Mouse (Mus musculus): ENCODE data around the gene Paqr7. TPM values are rescaled to one million over a fixed set of nuclear protein-coding genes. Genes with fewer than 3 reads are reported as not detected.

Paqr7 gene
- total and polyA plus RNA-seq, 3 experiments = 9.2 to 14.8 (median 10.3) TPM

DNA sequence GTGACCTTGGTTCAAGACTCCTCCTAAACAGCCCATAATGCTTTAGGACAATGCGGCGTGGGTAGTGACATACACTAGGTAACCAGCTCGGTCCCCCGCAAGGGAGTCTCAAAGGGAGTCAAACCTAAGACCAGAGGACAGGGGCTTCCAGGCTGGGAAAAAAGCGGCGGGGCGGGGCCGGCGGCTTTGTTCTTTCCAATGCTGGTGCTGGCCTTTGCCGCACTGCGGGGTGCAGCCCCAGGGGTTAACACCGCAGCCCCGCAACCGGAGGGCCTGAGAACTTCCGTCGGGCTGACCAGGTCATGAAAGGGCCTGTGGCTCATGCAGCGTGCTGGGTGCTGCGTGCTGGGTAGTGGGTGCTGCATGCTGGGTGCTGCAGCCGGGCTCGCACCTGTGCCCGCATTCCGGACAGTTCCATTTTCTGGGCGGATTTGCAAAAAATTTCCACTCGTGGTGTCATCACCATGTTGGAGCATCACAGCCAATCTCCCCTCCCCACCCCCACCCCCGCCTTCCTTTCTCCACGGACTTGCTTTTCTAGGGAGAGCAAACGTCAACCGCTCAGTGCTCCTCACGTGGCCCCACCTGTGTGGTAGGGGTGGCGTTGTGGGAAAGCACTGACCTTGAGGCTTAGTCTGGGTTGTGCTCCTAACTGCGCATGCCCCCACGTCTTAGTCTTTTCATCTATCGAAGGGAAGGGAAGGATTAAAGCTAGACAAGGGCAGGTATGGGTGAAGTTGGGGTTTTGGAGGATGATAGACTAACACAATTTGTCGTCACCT lies 42.7 kb upstream of the Paqr7 start:
- DNase-seq (ENCODE audit: low spot score) (no peak), ATAC-seq (ENCODE audit: extremely low read depth, insufficient number of reproducible peaks, low FRiP score, poor library complexity, severe bottlenecking) (no peak)
- Histone ChIP-seq H3K4me3 (ENCODE audit: low read depth, low read length) (no peak overlapping the region), H3K4me1 (ENCODE audit: insufficient read depth, low read depth, low read length) (peaks cover 8% of the 10 kb centered on the region), H3K36me3 (replicated peaks) (no peaks in the 10 kb centered on the region), H3K9me3 (replicated peaks) (no peaks in the 10 kb centered on the region), H3K27me3 (ENCODE audit: insufficient read depth, low read length) (peaks cover 68% of the 10 kb centered on the region)
- no peak for TF ChIP-seq POLR2AphosphoS5 (IDR thresholded peaks at IDR 0.05; ENCODE audit: insufficient replicate concordance, low read depth, low read length)
- TF ChIP-seq TAL1 (conservative IDR thresholded peaks at IDR 0.05; ENCODE audit: low read depth, low read length) = no peak
- TF ChIP-seq GATA1 (IDR thresholded peaks at IDR 0.05; ENCODE audit: borderline replicate concordance, low read length) = no peak
- no peak for TF ChIP-seq CTCF (IDR thresholded peaks at IDR 0.05; ENCODE audit: low read depth, low read length)
- TF ChIP-seq GATA2 (IDR thresholded peaks at IDR 0.05; ENCODE audit: borderline replicate concordance, low read depth, low read length) = no peak

DNA sequence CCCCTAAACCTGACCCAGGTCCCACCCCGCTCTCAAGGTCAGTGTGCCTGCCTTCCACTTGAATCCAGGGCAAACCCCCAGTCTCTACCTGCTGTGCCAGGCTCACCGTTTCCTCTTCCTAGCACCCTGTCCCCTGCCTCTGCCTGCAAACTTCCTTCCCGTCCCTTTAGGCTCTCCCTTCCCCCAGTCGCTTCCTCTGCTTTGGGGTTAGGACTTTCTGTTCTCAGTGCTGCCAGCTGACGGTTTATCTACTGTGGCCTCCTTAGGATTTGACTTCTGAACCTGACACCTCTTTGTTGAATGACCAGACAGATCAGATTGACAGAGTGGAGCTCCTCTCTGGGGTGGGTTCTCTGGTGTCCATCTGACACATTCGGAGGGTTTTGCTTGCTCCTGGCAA lies 41.2 kb upstream of the Paqr7 start:
- H3K36me3 ChIP-seq (replicated peaks) = no peaks in the 10 kb centered on the region
- H3K9me3 ChIP-seq (replicated peaks) = no peaks in the 10 kb centered on the region
- no peak overlapping the region for H3K4me3 ChIP-seq (ENCODE audit: low read depth, low read length)
- no peak for ATAC-seq (ENCODE audit: extremely low read depth, insufficient number of reproducible peaks, low FRiP score, poor library complexity, severe bottlenecking)
- H3K4me1 ChIP-seq (ENCODE audit: insufficient read depth, low read depth, low read length) = peaks cover 11% of the 10 kb centered on the region
- DNase-seq (ENCODE audit: low spot score) = no peak
- TF ChIP-seq TAL1 (conservative IDR thresholded peaks at IDR 0.05; ENCODE audit: low read depth, low read length) (no peak), GATA1 (IDR thresholded peaks at IDR 0.05; ENCODE audit: borderline replicate concordance, low read length) (no peak), CTCF (IDR thresholded peaks at IDR 0.05; ENCODE audit: low read depth, low read length) (no peak), GATA2 (IDR thresholded peaks at IDR 0.05; ENCODE audit: borderline replicate concordance, low read depth, low read length) (no peak), POLR2AphosphoS5 (IDR thresholded peaks at IDR 0.05; ENCODE audit: insufficient replicate concordance, low read depth, low read length) (no peak)
- H3K27me3 ChIP-seq (ENCODE audit: insufficient read depth, low read length) = peaks cover 65% of the 10 kb centered on the region

DNA sequence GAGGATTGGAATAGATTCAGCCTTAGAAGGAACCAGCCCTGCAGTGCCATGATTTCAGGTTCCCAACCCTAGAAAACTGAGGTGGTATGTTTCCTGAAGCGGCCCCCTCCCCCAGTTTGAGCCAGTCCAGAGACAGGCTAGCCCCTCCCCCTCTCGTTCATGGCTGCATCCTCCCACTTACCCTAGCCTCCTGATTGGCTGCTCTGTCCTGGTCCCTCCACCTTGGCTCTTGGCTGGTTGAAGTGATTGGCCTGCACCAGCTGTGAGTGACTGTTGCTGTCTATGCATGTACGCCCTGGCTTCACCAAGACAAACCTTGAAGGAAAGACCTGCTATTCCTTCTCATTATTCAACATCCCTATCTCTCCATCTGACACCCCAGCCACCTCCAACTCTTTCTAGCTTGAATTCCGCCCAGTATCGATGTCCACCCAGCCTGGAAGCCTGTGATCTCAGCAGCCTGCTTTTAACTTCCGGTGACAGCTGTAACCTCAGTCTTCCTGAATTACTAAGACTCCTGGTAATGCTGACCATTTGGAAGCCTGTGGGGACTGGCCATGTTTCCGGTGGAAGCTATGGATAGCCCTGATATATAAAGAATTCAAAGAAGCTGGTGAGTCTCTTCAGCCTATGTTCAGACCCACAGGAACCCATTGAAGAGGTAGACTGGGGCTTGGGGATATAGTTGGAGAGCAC lies 39.2 kb upstream of the Paqr7 start:
- H3K4me3 ChIP-seq (ENCODE audit: low read depth, low read length) = no peak overlapping the region

DNA sequence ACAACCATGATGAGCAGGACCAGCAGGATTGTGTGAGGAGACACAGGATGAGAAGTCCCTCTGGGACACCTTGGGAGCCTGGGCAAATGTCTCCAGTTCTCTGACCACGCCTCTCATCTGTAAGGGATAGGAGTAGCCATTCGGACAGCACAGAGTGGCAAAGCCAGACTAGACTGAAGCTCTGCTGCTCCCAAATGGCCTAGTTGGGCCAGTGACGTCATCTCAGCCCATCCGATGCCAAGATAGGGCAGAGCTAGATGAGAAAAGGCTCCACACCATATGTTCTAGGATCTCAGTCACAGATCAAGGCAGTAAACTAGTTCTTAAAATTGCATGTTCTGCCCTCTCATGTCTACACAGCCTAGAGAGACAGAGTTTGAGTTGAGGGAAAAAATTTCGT lies 37.6 kb upstream of the Paqr7 start:
- Histone ChIP-seq H3K4me3 (ENCODE audit: low read depth, low read length) (no peak overlapping the region), H3K27me3 (ENCODE audit: insufficient read depth, low read length) (peaks cover 69% of the 10 kb centered on the region), H3K36me3 (replicated peaks) (no peaks in the 10 kb centered on the region), H3K9me3 (replicated peaks) (no peaks in the 10 kb centered on the region), H3K4me1 (ENCODE audit: insufficient read depth, low read depth, low read length) (peaks cover 18% of the 10 kb centered on the region)
- TF ChIP-seq GATA1 (IDR thresholded peaks at IDR 0.05; ENCODE audit: borderline replicate concordance, low read length) = no peak
- no peak for TF ChIP-seq TAL1 (conservative IDR thresholded peaks at IDR 0.05; ENCODE audit: low read depth, low read length)
- no peak for TF ChIP-seq POLR2AphosphoS5 (IDR thresholded peaks at IDR 0.05; ENCODE audit: insufficient replicate concordance, low read depth, low read length)
- TF ChIP-seq CTCF (IDR thresholded peaks at IDR 0.05; ENCODE audit: low read depth, low read length) = no peak
- no peak for TF ChIP-seq GATA2 (IDR thresholded peaks at IDR 0.05; ENCODE audit: borderline replicate concordance, low read depth, low read length)
- ATAC-seq (ENCODE audit: extremely low read depth, insufficient number of reproducible peaks, low FRiP score, poor library complexity, severe bottlenecking) (no peak), DNase-seq (ENCODE audit: low spot score) (no peak)

More for the DNA sequence above, 39.2 kb upstream of the Paqr7 start:
- ATAC-seq (ENCODE audit: extremely low read depth, insufficient number of reproducible peaks, low FRiP score, poor library complexity, severe bottlenecking) (no peak), DNase-seq (ENCODE audit: low spot score) (no peak)
- Histone ChIP-seq H3K9me3 (replicated peaks) (no peaks in the 10 kb centered on the region), H3K4me1 (ENCODE audit: insufficient read depth, low read depth, low read length) (peaks cover 15% of the 10 kb centered on the region), H3K36me3 (replicated peaks) (no peaks in the 10 kb centered on the region), H3K27me3 (ENCODE audit: insufficient read depth, low read length) (peaks cover 75% of the 10 kb centered on the region)
- TF ChIP-seq GATA1 (IDR thresholded peaks at IDR 0.05; ENCODE audit: borderline replicate concordance, low read length) = no peak
- TF ChIP-seq POLR2AphosphoS5 (IDR thresholded peaks at IDR 0.05; ENCODE audit: insufficient replicate concordance, low read depth, low read length) = no peak
- no peak for TF ChIP-seq GATA2 (IDR thresholded peaks at IDR 0.05; ENCODE audit: borderline replicate concordance, low read depth, low read length)
- TF ChIP-seq CTCF (IDR thresholded peaks at IDR 0.05; ENCODE audit: low read depth, low read length) = no peak
- TF ChIP-seq TAL1 (conservative IDR thresholded peaks at IDR 0.05; ENCODE audit: low read depth, low read length) = no peak

DNA sequence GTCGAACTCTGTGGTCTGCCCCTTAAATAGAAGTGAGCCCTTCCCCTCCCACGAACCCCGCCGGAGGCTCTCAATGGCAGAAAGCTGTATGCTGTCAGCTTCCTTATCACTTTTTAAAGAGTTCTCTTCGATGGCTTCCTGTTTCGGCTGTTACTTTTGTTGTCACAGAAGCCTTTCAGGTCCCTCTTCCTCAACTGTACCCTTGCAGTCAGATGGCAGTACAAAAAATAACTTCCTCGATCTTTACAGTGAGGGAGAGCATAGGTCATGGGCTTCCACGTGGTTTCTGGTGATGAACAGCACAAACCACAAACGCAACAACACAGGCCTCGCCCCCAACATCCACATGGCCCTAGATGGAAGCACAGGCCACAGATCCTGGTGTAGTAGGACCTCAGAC lies 36.2 kb upstream of the Paqr7 start:
- DNase-seq (ENCODE audit: low spot score) = no peak
- no peaks in the 10 kb centered on the region for H3K36me3 ChIP-seq (replicated peaks)
- no peak for ATAC-seq (ENCODE audit: extremely low read depth, insufficient number of reproducible peaks, low FRiP score, poor library complexity, severe bottlenecking)
- peaks cover 16% of the 10 kb centered on the region for H3K4me1 ChIP-seq (ENCODE audit: insufficient read depth, low read depth, low read length)
- TF ChIP-seq GATA2 (IDR thresholded peaks at IDR 0.05; ENCODE audit: borderline replicate concordance, low read depth, low read length) (no peak), POLR2AphosphoS5 (IDR thresholded peaks at IDR 0.05; ENCODE audit: insufficient replicate concordance, low read depth, low read length) (no peak), CTCF (IDR thresholded peaks at IDR 0.05; ENCODE audit: low read depth, low read length) (no peak), GATA1 (IDR thresholded peaks at IDR 0.05; ENCODE audit: borderline replicate concordance, low read length) (no peak), TAL1 (conservative IDR thresholded peaks at IDR 0.05; ENCODE audit: low read depth, low read length) (no peak)
- no peaks in the 10 kb centered on the region for H3K9me3 ChIP-seq (replicated peaks)
- H3K4me3 ChIP-seq (ENCODE audit: low read depth, low read length) = no peak overlapping the region
- H3K27me3 ChIP-seq (ENCODE audit: insufficient read depth, low read length) = peaks cover 57% of the 10 kb centered on the region

DNA sequence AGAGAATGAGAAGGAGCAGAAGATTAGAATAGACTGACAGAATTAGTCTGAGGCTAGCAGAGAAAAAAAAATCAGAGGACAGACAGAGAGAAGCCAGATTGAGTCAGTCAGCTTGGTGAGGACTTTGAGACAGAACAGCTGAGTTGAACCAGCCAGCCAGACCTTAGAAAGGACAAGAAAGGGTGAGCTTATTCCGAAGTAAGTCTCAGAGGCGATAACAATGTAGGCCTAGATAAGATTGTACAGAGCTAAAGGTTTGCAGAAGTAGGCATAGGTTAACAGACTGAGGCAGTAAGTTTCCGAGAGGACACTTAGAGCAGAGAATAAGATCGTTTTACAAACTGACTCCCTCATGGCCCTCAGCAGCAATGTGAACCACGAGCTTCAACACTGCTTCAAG lies 35.2 kb upstream of the Paqr7 start:
- peaks cover 17% of the 10 kb centered on the region for H3K4me1 ChIP-seq (ENCODE audit: insufficient read depth, low read depth, low read length)

More for the DNA sequence above, 35.2 kb upstream of the Paqr7 start:
- no peaks in the 10 kb centered on the region for H3K36me3 ChIP-seq (replicated peaks)
- TF ChIP-seq POLR2AphosphoS5 (IDR thresholded peaks at IDR 0.05; ENCODE audit: insufficient replicate concordance, low read depth, low read length) (no peak), CTCF (IDR thresholded peaks at IDR 0.05; ENCODE audit: low read depth, low read length) (no peak), GATA2 (IDR thresholded peaks at IDR 0.05; ENCODE audit: borderline replicate concordance, low read depth, low read length) (no peak), GATA1 (IDR thresholded peaks at IDR 0.05; ENCODE audit: borderline replicate concordance, low read length) (no peak)
- H3K9me3 ChIP-seq (replicated peaks) = no peaks in the 10 kb centered on the region
- DNase-seq (ENCODE audit: low spot score) (no peak), ATAC-seq (ENCODE audit: extremely low read depth, insufficient number of reproducible peaks, low FRiP score, poor library complexity, severe bottlenecking) (no peak)
- H3K4me3 ChIP-seq (ENCODE audit: low read depth, low read length) = no peak overlapping the region
- H3K27me3 ChIP-seq (ENCODE audit: insufficient read depth, low read length) = peaks cover 55% of the 10 kb centered on the region

Measured in G1E (cell line).